Mouse (Mus musculus) colon, adult 2 months (tissue): ENCODE data around the gene Cdh26. TPM values are rescaled to one million over a fixed set of nuclear protein-coding genes. Genes with fewer than 3 reads are reported as not detected.

Experiments
- polyA plus RNA-seq: library from polyadenylated mRNA; depleted of rRNA; stranded (reverse); fragments of >200 nt; gene quantifications from 2 replicates; pipeline ENCODE4 v1.2.3, GENCODE M21; 2012; rRNA removed

The Cdh26 gene
- polyA plus RNA-seq = 0.74 and 1.0 TPM in 2 replicates

DNA sequence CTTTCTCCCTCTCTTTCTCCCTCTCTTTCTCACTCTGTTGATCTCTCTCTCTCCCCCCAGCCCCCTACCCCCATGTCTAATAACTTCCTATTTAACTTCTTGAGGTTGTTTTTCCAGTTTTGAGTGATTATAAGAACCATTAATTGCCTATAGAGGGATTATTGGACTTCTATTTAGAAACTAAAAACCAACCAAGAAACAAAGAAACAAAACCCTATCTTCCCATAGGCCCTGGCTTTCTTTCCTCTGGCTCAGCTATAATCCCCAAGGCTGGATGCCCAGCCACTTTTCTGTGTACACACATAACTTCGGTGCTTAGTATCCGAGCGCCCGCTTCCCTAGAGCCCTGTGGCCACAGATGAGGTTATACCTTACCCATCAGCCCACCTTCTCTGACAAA is at the start of gene Cdh26:
Gene Cdh26, plus strand, starts transcription at position 301 of the 400 bp plus-strand sequence.

DNA sequence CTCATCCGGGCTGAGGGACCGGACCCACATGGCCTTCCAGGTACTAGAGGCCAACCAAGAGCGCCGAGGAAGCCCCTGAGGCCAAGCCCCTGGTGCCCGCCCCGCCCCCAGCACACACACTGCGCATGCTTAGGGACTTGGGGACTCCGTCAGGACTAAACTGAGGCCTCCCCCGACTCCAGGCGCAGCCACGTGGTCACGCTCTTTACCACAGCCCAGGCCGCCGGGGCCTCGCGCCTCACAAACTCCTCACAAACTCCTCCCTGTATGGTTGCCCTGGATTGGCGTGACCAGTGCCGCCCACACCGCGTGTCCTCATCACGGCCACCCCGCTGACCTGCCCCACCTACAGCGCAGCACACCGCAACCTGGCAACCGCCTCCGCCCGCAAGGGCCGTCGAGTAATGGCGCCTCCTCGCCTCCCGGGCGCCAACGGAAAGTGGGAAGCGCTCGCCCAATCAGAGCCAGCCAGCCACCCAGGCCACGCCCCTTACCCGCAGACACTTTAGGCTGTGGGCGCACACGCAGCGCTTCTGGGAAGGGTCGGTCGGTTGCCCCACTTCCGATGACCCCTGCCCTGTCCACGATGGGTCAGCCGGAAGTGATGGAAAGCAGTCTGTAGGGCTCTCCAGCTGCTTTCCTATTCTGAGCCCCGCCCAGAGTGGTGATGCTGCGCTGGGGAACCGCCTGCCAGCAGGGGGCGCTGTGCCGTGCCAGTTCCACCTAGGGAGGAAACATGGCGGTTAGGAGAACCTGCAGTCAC is 23.1 kb upstream of the Cdh26 start, which contains the start of gene Sycp2:
Gene Sycp2, minus strand, starts transcription at position 633 of the 763 bp plus-strand sequence.

GRCm38 (mm10) chr2:178414261-178415149 is 15.8 kb upstream of the Cdh26 start, which contains the start of the genes Ppp1r3d and Fam217b:
Gene Ppp1r3d (minus strand): TSS chr2:178414472.
Gene Fam217b (plus strand): TSS chr2:178414524.

Other genes starting within 250 kb of the Cdh26 start
- not detected in 2 replicates for gene Sycp2, start 22.8 kb upstream of the Cdh26 start, polyA plus RNA-seq
- 4.6 and 4.9 TPM in 2 replicates for gene Ppp1r3d, start 16.1 kb upstream of the Cdh26 start, polyA plus RNA-seq
- gene Fam217b, start 16.0 kb upstream of the Cdh26 start, polyA plus RNA-seq = 0.74 and 1.9 TPM in 2 replicates